Mouse (Mus musculus) CH12.LX (cell line): ENCODE results near the gene Dnajc7.

Source experiments
- CHD2 ChIP-seq: IDR thresholded peaks from 2 replicates; pipeline ENCODE4 v1.6.1; 2011; ENCODE audit warnings: low read length, improper control_type of control experiment
- CTCF ChIP-seq, 2 experiments: IDR thresholded peaks in 1 of 2; conservative IDR thresholded peaks in 1 of 2; 2 replicates each; pipeline ENCODE4 v1.5.1; 2011 to 2012; ENCODE audit warnings: low read depth in 2 of 2, low read length in 2 of 2, improper control_type of control experiment in 1 of 2, inconsistent platforms in 1 of 2, mild to moderate bottlenecking in 1 of 2, moderate library complexity in 1 of 2
- NRF1 ChIP-seq: IDR thresholded peaks from 2 replicates; pipeline ENCODE4 v1.6.1; 2014; ENCODE audit warnings: low read depth, mild to moderate bottlenecking, inconsistent platforms, low read length, improper control_type of control experiment, moderate library complexity
- TCF12 ChIP-seq: IDR thresholded peaks from 2 replicates; pipeline ENCODE4 v1.6.1; 2014; ENCODE audit warnings: low read depth, mild to moderate bottlenecking, inconsistent platforms, low read length, improper control_type of control experiment
- USF2 ChIP-seq: conservative IDR thresholded peaks from 2 replicates; pipeline ENCODE4 v1.6.1; 2011; ENCODE audit warnings: low read depth, low read length, improper control_type of control experiment

DNA sequence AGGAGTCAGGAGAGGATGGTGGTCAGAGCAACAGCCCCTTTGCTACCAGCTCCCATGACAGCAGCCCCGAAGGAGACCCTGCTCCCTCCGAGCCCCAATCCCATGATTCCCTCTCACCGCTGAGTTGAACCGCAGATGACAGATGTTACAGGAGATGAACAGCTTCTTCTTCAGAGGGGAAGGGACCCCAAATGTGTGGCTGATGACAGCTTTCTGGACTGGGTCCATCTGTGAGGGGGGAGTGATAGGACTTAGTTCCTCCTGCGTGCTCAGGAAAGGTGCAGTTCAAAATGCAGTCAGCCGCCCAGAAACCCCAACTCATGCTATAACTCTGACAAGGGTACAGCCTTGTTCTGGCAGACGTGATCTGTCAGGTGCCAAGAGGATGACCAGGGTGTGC lies 14.6 kb upstream of the Dnajc7 start:
- TF ChIP-seq CTCF (conservative IDR thresholded peaks at IDR 0.05 in 1 of 2, IDR thresholded peaks at IDR 0.05 in 1 of 2; ENCODE audit: low read depth in 2 of 2, low read length in 2 of 2): no peak
- TF ChIP-seq NRF1: no peak
- TF ChIP-seq USF2: no peak
- no peak for TF ChIP-seq CHD2
- TF ChIP-seq TCF12: no peak
